Mouse (Mus musculus) megakaryocyte-erythroid progenitor cell, adult 5-6 weeks (primary cell): Measurements from ENCODE around the gene Dcaf10. TPM values are rescaled to one million over a fixed set of nuclear protein-coding genes. Genes with fewer than 3 reads are reported as not detected.

Experiments
- ATAC-seq: replicated peaks from 2 replicates; pipeline ENCODE4 v1.8.0; 2016; ENCODE audit warnings: mild to moderate bottlenecking, inconsistent platforms; ENCODE audit not compliant: severe bottlenecking, poor library complexity, low FRiP score, low TSS enrichment
- total RNA-seq, 2 experiments: library from RNA; stranded (forward) in 1 of 2; stranded (reverse) in 1 of 2; fragments of 200-1000, 215-1000 nt in 1 of 2; fragments of >200 nt in 1 of 2; fragmentation: Nextera tagmentation in 1 of 2; gene quantifications; 2 replicates each; pipeline ENCODE4 v1.2.3; 2014 to 2017

Dcaf10 gene
- total RNA-seq, 2 experiments from 2014 or later = 11.9 to 19.7 TPM

- no peak for ATAC-seq
These were observed 71.9 kb downstream of the Dcaf10 start for GRCm38 (mm10) chr4:45413674-45414338.

GRCm38 (mm10) chr4:45416314-45416713, 74.4 kb downstream of the Dcaf10 start:
- ATAC-seq = no peak

- ATAC-seq = 0 out of 2 replicates have a peak, but pooled peaks have one; percentile 25
These were observed 76.5 kb downstream of the Dcaf10 start for GRCm38 (mm10) chr4:45418229-45418950.

GRCm38 (mm10) chr4:45419051-45419450, 77.2 kb downstream of the Dcaf10 start:
- ATAC-seq = no peak

GRCm38 (mm10) chr4:45420733-45421132, 78.8 kb downstream of the Dcaf10 start:
- ATAC-seq = no peak

GRCm38 (mm10) chr4:45421519-45422260, 79.8 kb downstream of the Dcaf10 start:
- no peak for ATAC-seq

GRCm38 (mm10) chr4:45422640-45423039, 80.7 kb downstream of the Dcaf10 start:
- ATAC-seq = no peak

GRCm38 (mm10) chr4:45423406-45423805, 81.5 kb downstream of the Dcaf10 start:
- ATAC-seq = no peak

- no peak for ATAC-seq
These were observed 85.0 kb downstream of the Dcaf10 start for GRCm38 (mm10) chr4:45426724-45427457.

Other genes with a start within 250 kb of the Dcaf10 start
- 384 and 535 TPM in 2 replicates for gene Tomm5, start 234.0 kb upstream of the Dcaf10 start, total RNA-seq (2014; fragmentation: Nextera tagmentation)
- gene Tomm5, start 234.0 kb upstream of the Dcaf10 start, total RNA-seq (2017) = 267 and 394 TPM in 2 replicates
- gene Frmpd1, start 157.2 kb upstream of the Dcaf10 start, total RNA-seq (2014; fragmentation: Nextera tagmentation) = 0.72 TPM in 1 of 2 replicates, not detected in the other
- gene Frmpd1, start 157.2 kb upstream of the Dcaf10 start, total RNA-seq (2017) = 0.30 TPM in 1 of 2 replicates, not detected in the other
- gene Trmt10b, start 45.0 kb upstream of the Dcaf10 start, total RNA-seq (2014; fragmentation: Nextera tagmentation) = 10.8 and 17.8 TPM in 2 replicates
- 13.3 and 38.4 TPM in 2 replicates for gene Trmt10b, start 45.0 kb upstream of the Dcaf10 start, total RNA-seq (2017)
- gene Exosc3, start 631 bp downstream of the Dcaf10 start, total RNA-seq (2014; fragmentation: Nextera tagmentation) = 65.2 and 87.8 TPM in 2 replicates
- 230 and 240 TPM in 2 replicates for gene Exosc3, start 631 bp downstream of the Dcaf10 start, total RNA-seq (2017)
- 75.9 and 89.4 TPM in 2 replicates for gene Slc25a51, start 66.7 kb downstream of the Dcaf10 start, total RNA-seq (2014; fragmentation: Nextera tagmentation)
- gene Slc25a51, start 66.7 kb downstream of the Dcaf10 start, total RNA-seq (2017) = 54.7 and 65.2 TPM in 2 replicates
- gene Shb, start 190.4 kb downstream of the Dcaf10 start, total RNA-seq (2014; fragmentation: Nextera tagmentation) = 3.3 and 7.8 TPM in 2 replicates
- gene Shb, start 190.4 kb downstream of the Dcaf10 start, total RNA-seq (2017) = 0.50 and 8.9 TPM in 2 replicates